Mouse (Mus musculus): Measurements from ENCODE around the gene Kntc1.
A peak's percentile ranks its signal among the peaks of the same experiment; 100 is the strongest.

Kntc1 gene

GRCm38 (mm10) chr5:123809156-123809555 lies 59.6 kb downstream of the Kntc1 start:
- no peak for DNase-seq

GRCm38 (mm10) chr5:123816891-123817290 lies 67.4 kb downstream of the Kntc1 start:
- DNase-seq, result no peak

- DNase-seq, result no peak
These were observed 69.5 kb downstream of the Kntc1 start for GRCm38 (mm10) chr5:123818941-123819577.

DNA sequence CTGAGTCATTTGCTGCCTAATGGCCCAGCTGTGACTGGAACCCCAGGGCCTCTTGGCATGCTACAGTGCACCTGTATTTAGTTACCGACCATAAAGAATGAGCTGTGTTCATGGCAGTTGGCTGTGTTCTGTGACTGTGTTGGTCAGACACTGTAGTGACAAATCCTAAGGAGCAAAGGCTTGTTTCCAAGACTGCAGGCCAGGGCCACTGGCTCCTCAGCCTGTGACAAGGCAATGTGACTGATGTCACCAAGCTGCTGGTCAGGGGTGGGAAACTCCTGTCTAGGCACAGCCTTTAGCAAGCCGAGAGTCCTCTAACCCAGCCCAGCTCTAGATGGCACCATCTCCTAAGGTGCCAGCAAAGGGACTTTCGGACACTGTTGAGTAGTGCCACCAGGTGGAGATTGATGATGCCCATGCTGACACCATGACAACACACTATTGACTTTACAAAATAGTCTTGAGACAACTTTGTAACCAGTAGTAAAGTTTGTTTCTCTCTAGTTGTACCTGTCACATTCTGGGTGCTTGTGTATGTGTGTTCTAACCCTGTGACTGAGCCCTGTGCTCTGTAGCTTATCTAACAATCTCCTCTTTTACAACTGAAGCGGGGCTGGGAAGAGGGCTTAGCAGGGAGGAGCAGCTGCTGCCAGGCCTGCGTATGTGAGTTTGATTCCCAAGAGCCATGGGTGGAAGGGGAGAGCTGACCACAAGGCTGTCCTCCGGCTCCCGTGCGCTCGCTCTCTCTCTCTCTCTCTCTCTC lies 71.2 kb downstream of the Kntc1 start:
- DNase-seq, result peak; percentile 7

- no peak for DNase-seq
These were observed 71.7 kb downstream of the Kntc1 start for GRCm38 (mm10) chr5:123821264-123821571.

- DNase-seq, result no peak
These were observed 73.2 kb downstream of the Kntc1 start for GRCm38 (mm10) chr5:123822706-123823105.

- no peak for DNase-seq
These were observed 78.2 kb downstream of the Kntc1 start for GRCm38 (mm10) chr5:123827659-123828091.

- no peak for DNase-seq
These were observed 82.8 kb downstream of the Kntc1 start for GRCm38 (mm10) chr5:123832309-123832708.

- no peak for DNase-seq
These were observed 85.3 kb downstream of the Kntc1 start for GRCm38 (mm10) chr5:123834836-123835235.

DNA sequence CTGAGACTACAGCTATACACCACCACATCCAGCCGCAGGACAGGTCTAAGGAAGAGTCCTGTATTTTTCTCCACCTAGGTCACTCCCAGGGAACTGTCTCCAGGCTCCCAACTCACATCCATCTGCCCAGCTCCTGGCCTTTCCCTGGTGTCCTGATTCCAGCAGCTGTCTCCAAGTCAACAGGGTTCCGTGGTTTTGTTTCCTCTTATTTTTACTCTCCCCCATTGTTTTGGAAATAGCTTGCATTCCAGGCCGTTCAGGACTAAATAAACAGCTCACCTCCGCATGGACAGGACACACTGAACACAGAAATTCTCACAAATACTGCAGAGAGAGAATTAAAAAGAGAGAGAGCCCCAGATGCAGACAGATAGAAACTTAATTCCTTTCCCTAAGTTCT lies 87.9 kb downstream of the Kntc1 start:
- DNase-seq, result no peak

DNA sequence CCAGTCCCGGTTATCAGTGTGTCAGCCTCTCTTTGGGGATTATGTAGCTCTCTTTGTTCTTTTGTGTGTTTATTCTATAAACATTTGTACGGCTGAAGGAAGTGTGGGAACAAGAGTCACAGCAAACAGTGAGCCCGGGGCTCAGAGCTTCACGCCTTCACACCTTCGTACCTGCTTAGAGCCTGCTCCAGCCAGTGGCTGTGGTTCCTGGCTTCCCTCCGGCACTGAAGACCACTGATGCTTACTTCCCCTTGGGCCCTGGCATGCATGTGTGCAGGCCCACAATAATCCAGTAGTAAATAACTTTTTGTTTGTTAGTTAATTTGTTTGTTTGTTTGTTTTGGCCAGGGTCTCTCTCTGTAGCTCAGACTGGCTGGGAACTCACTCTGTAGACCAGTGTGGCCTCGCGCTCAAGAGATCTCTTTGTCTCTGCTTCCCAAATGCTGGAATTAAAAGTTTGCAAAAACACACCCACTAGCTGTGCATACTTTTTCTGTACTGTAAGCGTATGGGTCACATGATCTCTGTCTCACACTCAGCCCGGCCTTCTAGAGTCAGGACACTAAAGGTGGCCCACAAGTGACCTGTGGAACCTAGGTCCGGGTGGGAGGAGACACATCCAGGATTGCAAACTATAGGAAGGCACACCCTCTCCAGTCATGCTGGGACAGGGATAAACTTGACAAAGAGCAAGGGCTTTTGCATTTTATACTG lies 92.9 kb downstream of the Kntc1 start:
- no peak for DNase-seq

DNA sequence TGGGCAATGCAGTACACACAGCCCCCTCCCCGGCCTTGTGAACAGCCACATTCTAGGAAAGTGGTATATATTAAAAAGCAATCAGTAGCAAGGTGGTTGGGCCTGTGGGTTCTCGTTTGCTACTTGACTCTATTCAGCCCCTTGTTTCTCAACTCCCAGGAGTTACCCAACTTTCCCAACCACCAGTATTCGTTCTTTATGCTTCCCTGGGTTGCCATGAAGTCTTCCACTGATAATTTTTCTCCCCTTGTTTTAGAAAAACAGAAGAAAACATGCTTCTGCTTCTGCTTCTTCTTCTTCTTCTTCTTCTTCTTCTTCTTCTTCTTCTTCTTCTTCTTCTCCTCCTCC lies 93.4 kb downstream of the Kntc1 start:
- no peak for DNase-seq

- DNase-seq, result no peak
These were observed 94.3 kb downstream of the Kntc1 start for GRCm38 (mm10) chr5:123843816-123844215.

GRCm38 (mm10) chr5:123844316-123844715 lies 94.8 kb downstream of the Kntc1 start:
- DNase-seq, result no peak

GRCm38 (mm10) chr5:123851398-123851797 lies 101.9 kb downstream of the Kntc1 start:
- peak; percentile 28 for DNase-seq

DNA sequence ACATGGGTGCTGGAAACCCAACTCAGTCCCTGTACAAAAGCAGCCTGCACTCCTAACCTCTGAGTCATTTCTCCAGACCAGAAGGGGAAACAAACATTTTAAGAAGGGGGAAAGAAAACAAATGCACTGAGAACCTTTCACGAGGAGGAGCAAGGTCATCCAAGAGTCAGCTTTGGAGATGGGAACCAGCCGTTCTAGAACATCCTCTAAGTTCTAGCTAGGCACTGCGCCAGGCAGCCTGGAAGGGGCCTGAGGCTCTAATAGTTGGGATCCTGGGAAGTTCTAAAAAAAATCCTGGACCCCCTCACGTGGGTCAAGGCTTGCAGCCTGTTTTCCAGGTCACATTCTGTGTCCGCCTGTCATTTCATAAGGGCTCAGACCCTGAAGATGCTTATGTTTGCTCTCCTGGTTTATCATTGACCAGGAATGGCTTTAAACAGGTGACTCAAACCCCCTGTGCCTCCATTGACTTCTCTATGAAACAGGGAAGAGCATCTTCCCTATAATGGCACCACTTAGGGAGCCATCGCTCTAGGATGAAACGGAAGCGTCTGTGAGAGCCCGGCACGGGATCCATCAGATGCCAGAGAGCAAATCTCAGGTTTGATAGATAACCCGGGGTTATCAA lies 104.5 kb downstream of the Kntc1 start:
- DNase-seq, result no peak

DNA sequence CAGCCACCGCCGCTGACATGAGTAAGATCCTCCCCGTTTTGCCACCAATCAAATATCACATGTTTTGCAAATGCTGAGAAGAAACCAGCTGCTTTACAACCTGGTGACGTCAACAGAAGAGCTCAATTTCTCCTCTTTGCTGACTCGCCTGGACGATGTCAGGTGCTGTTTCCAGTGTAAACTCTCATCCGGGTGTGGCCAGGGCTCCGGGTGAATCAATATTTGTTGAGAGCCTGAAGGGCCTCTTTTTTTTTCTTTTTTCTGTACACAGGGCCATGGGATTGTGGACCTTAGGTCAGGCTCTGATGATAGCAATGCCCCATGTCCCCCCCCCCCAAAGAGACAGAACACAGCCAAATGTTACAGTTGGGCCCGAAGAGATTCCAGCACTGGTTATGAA lies 105.0 kb downstream of the Kntc1 start:
- DNase-seq, result no peak

GRCm38 (mm10) chr5:123858798-123859197 lies 109.3 kb downstream of the Kntc1 start:
- DNase-seq, result no peak

DNA sequence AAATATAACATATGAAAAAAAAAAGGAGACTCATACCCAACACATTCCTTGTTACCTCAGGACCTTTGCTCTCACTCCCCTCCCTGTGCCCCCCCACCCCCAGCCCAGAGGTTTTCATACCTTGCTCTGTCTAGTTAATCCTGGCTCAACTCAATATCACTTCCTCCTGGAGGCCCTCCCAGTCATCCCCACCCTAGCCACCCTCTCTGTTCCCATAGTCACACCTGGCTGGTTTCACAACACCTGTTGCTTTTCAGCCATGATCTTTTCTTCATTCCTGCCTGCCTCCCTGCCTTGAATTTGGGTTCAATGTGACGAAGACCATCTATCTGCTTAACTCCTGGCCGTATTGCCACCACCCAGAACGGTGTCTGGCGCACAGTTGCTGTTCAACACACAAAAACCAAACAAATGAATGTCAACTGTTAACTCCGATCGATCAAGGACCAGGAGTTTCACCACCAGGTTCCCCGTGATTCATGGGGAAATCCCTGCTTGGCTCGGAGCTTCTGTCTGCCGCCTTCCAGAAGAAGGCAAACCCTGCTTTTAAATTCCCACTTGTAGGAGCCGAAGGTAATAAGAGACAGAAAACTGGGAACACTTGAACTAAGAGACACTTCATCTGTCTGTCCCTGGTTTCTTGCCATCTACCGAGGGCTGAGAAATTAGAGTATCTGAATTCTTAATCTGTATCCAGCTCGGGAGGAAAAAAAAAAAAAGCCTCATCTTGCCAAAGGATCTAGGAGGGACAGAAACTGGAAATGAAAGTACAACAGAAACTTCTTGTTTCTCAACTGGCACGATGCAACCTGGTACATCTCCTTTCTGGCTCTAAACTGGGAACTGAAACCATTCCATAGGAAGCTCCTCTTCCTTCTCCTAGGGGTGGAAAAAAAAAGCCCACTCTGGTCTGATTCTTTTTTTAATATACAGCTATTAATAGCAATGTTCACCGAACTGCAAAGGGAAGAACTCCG lies 113.1 kb downstream of the Kntc1 start:
- DNase-seq, result no peak

DNA sequence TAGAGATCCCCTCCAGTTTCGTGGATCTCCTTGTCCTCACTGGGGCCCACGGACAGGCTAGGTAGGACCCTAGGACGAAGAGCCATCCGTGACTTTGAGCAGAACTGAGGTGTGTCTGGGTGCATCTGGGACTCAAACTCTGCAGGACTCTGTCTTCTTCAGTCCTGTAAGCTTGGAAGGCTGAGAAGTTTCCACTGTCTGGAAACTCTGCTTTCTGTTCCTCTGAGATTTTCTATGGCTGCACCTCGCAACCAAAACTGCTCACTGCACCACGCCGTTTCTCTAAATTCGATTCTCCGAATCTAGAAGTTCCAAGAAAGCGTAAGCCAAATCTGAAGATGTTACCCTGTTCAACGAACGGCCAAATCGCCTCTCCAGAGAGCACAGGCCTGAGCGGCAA lies 114.4 kb downstream of the Kntc1 start:
- DNase-seq, result no peak

DNA sequence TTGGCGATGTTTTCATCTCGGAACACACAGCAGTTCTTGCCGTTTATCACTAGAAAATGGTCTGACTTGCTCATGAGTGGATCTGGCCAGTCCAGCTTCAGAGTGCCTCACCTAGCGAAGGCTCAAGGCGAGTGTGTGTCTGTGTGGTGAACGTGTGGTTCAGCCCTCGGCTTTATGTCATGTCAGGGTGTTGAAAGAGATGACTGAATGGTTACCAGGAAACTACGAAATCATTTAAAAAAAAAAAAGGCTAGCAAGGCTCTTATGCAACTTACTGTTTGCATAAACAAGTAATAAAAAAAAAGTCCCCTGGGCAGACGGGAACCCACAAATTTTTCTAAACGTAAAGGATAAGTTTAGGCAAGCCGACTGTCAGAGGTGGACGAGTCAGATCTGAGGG lies 115.8 kb downstream of the Kntc1 start, which contains the start of gene Hcar2:
Hcar2 (minus strand) TSS at position 135 of the 400 bp plus-strand sequence.
- no peak for DNase-seq

- no peak for DNase-seq
These were observed 116.9 kb downstream of the Kntc1 start for GRCm38 (mm10) chr5:123866457-123866856.

Data from thymus, postnatal 14 days (tissue).